Mouse (Mus musculus) MEL (cell line): ENCODE results near the gene Nanos2. TPM values are rescaled to one million over a fixed set of nuclear protein-coding genes. Genes with fewer than 3 reads are reported as not detected.

Experiments used
- DNase-seq: peaks from one replicate; pipeline ENCODE4 v3.0.0; 2011; ENCODE audit warnings: low read depth, low spot score
- H3K27ac ChIP-seq: 2 replicates; pipeline ENCODE4 v1.5.1; 2012; ENCODE audit warnings: low read depth, mild to moderate bottlenecking, control low read depth, low read length, moderate library complexity; ENCODE audit not compliant: control insufficient read depth
- H3K27me3 ChIP-seq, 2 experiments: fragments of 150-350 bp in 1 of 2; sonication (generic) in 1 of 2; 2 replicates each; pipeline ENCODE4 v1.6.1; 2012; ENCODE audit warnings: low read length in 2 of 2, mild to moderate bottlenecking in 2 of 2, improper control_type of control experiment in 1 of 2, moderate library complexity in 1 of 2; ENCODE audit not compliant: insufficient read depth in 2 of 2, control insufficient read depth in 1 of 2
- H3K36me3 ChIP-seq, 2 experiments: 2 replicates each; pipeline ENCODE4 v1.6.1; 2012 to 2014; ENCODE audit warnings: low read length in 2 of 2, improper control_type of control experiment in 1 of 2, inconsistent platforms in 1 of 2, mild to moderate bottlenecking in 1 of 2; ENCODE audit not compliant: insufficient read depth in 2 of 2, control insufficient read depth in 1 of 2
- H3K4me1 ChIP-seq, 2 experiments: fragments of 150-350 bp in 1 of 2; sonication (generic) in 1 of 2; 2 replicates each; pipeline ENCODE4 v1.6.1; 2012; ENCODE audit warnings: low read length in 2 of 2, improper control_type of control experiment in 1 of 2, mild to moderate bottlenecking in 1 of 2; ENCODE audit not compliant: insufficient read depth in 2 of 2, control insufficient read depth in 1 of 2
- H3K4me3 ChIP-seq, 2 experiments: fragments of 150-350 bp in 1 of 2; sonication (generic) in 1 of 2; 2 replicates each; pipeline ENCODE4 v1.5.1; 2012; ENCODE audit warnings: low read depth in 2 of 2, low read length in 2 of 2, mild to moderate bottlenecking in 2 of 2, moderate library complexity in 2 of 2, control low read depth in 1 of 2, improper control_type of control experiment in 1 of 2; ENCODE audit not compliant: control insufficient read depth in 1 of 2, insufficient read depth in 1 of 2
- H3K79me2 ChIP-seq: 2 replicates; pipeline ENCODE4 v1.6.1; 2012; ENCODE audit warnings: mild to moderate bottlenecking, low read length, moderate library complexity; ENCODE audit not compliant: control insufficient read depth, poor library complexity, insufficient read depth
- H3K9ac ChIP-seq: 2 replicates; pipeline ENCODE4 v1.6.1; 2012; ENCODE audit warnings: low read depth, mild to moderate bottlenecking, control low read depth, low read length, moderate library complexity; ENCODE audit not compliant: control insufficient read depth, poor library complexity, severe bottlenecking
- H3K9me3 ChIP-seq: fragments of 150-350 bp; sonication (generic); replicated peaks from 2 replicates; pipeline ENCODE4 v1.6.1; 2012; ENCODE audit warnings: mild to moderate bottlenecking, low read length, improper control_type of control experiment, moderate library complexity; ENCODE audit not compliant: insufficient read depth
- BHLHE40 ChIP-seq: IDR thresholded peaks from 2 replicates; pipeline ENCODE4 v1.6.1; 2012; ENCODE audit warnings: low read depth, mild to moderate bottlenecking, inconsistent platforms, low read length, improper control_type of control experiment, borderline replicate concordance
- CHD1 ChIP-seq: IDR thresholded peaks from 2 replicates; pipeline ENCODE4 v1.6.1; 2012; ENCODE audit warnings: low read depth, mild to moderate bottlenecking, inconsistent platforms, low read length, improper control_type of control experiment
- CTCF ChIP-seq, 3 experiments: IDR thresholded peaks in 2 of 3; conservative IDR thresholded peaks in 1 of 3; 2 replicates each; pipeline ENCODE4 v1.5.1; 2011 to 2012; ENCODE audit warnings: low read length in 3 of 3, low read depth in 2 of 3, mild to moderate bottlenecking in 2 of 3, improper control_type of control experiment in 1 of 3, inconsistent platforms in 1 of 3, mixed read lengths in 1 of 3, moderate library complexity in 1 of 3; ENCODE audit not compliant: control insufficient read depth in 1 of 3, insufficient read depth in 1 of 3, poor library complexity in 1 of 3, severe bottlenecking in 1 of 3
- ELF1 ChIP-seq: IDR thresholded peaks from 2 replicates; pipeline ENCODE4 v1.6.1; 2014; ENCODE audit warnings: low read depth, mild to moderate bottlenecking, inconsistent platforms, low read length, improper control_type of control experiment, moderate library complexity
- EP300 ChIP-seq, 2 experiments: IDR thresholded peaks; 2 replicates each; pipeline ENCODE4 v1.6.1; 2011; ENCODE audit warnings: improper control_type of control experiment in 2 of 2, low read length in 2 of 2, low read depth in 1 of 2, mild to moderate bottlenecking in 1 of 2
- GATA1 ChIP-seq: IDR thresholded peaks from 2 replicates; pipeline ENCODE4 v1.6.1; 2011; ENCODE audit warnings: low read depth, low read length, improper control_type of control experiment
- HCFC1 ChIP-seq: IDR thresholded peaks from 2 replicates; pipeline ENCODE4 v1.6.1; 2012; ENCODE audit warnings: low read depth, mild to moderate bottlenecking, inconsistent platforms, low read length, improper control_type of control experiment, moderate library complexity
- JUND ChIP-seq: IDR thresholded peaks from 2 replicates; pipeline ENCODE4 v1.6.1; 2011; ENCODE audit warnings: low read depth, mild to moderate bottlenecking, improper control_type of control experiment, low read length
- KAT2A ChIP-seq: conservative IDR thresholded peaks from 2 replicates; pipeline ENCODE4 v1.6.1; 2012; ENCODE audit warnings: low read depth, low read length, improper control_type of control experiment, inconsistent platforms
- MAFK ChIP-seq: IDR thresholded peaks from 2 replicates; pipeline ENCODE4 v1.6.1; 2011; ENCODE audit warnings: low read depth, mild to moderate bottlenecking, low read length, improper control_type of control experiment, borderline replicate concordance
- MAZ ChIP-seq: IDR thresholded peaks from 2 replicates; pipeline ENCODE4 v1.6.1; 2012; ENCODE audit warnings: low read depth, mild to moderate bottlenecking, inconsistent platforms, low read length, improper control_type of control experiment
- MEF2A ChIP-seq: IDR thresholded peaks from 2 replicates; pipeline ENCODE4 v1.6.1; 2014; ENCODE audit warnings: low read depth, mild to moderate bottlenecking, inconsistent platforms, low read length, improper control_type of control experiment; ENCODE audit not compliant: poor library complexity, insufficient replicate concordance, severe bottlenecking; ENCODE audit errors: extremely low read depth
- MYC ChIP-seq: IDR thresholded peaks from 2 replicates; pipeline ENCODE4 v1.6.1; 2011; ENCODE audit warnings: low read depth, mild to moderate bottlenecking, low read length, improper control_type of control experiment, moderate library complexity
- NELFE ChIP-seq: IDR thresholded peaks from 2 replicates; pipeline ENCODE4 v1.6.1; 2011; ENCODE audit warnings: low read depth, low read length, improper control_type of control experiment
- NRF1 ChIP-seq: IDR thresholded peaks from 2 replicates; pipeline ENCODE4 v1.6.1; 2014; ENCODE audit warnings: low read depth, mild to moderate bottlenecking, inconsistent platforms, low read length, improper control_type of control experiment, moderate library complexity; ENCODE audit not compliant: poor library complexity, insufficient read depth, severe bottlenecking
- POLR2A ChIP-seq, 2 experiments: IDR thresholded peaks; 2 replicates each; pipeline ENCODE4 v1.6.1; 2011 to 2012; ENCODE audit warnings: low read length in 2 of 2, mild to moderate bottlenecking in 2 of 2, control low read depth in 1 of 2, improper control_type of control experiment in 1 of 2, low read depth in 1 of 2, moderate library complexity in 1 of 2; ENCODE audit not compliant: control insufficient read depth in 1 of 2, insufficient read depth in 1 of 2, poor library complexity in 1 of 2
- RAD21 ChIP-seq: IDR thresholded peaks from 2 replicates; pipeline ENCODE4 v1.6.1; 2011; ENCODE audit warnings: mild to moderate bottlenecking, low read depth, low read length, improper control_type of control experiment
- SIN3A ChIP-seq: IDR thresholded peaks from 2 replicates; pipeline ENCODE4 v1.6.1; 2012; ENCODE audit warnings: low read length, improper control_type of control experiment, inconsistent platforms
- SMC3 ChIP-seq: IDR thresholded peaks from 2 replicates; pipeline ENCODE4 v1.6.1; 2011; ENCODE audit warnings: low read depth, low read length, improper control_type of control experiment
- TAL1 ChIP-seq: IDR thresholded peaks from 2 replicates; pipeline ENCODE4 v1.6.1; 2012; ENCODE audit warnings: mild to moderate bottlenecking, inconsistent platforms, low read length, moderate library complexity, mixed read lengths
- USF2 ChIP-seq, 2 experiments: IDR thresholded peaks; 2 replicates each; pipeline ENCODE4 v1.6.1; 2011 to 2012; ENCODE audit warnings: improper control_type of control experiment in 2 of 2, low read length in 2 of 2, borderline replicate concordance in 1 of 2, inconsistent platforms in 1 of 2, low read depth in 1 of 2, mild to moderate bottlenecking in 1 of 2; ENCODE audit not compliant: insufficient read depth in 1 of 2
- ZC3H11A ChIP-seq: IDR thresholded peaks from 2 replicates; pipeline ENCODE4 v1.6.1; 2012; ENCODE audit warnings: low read depth, mild to moderate bottlenecking, inconsistent platforms, low read length, improper control_type of control experiment
- ZMIZ1 ChIP-seq: IDR thresholded peaks from 2 replicates; pipeline ENCODE4 v1.6.1; 2012; ENCODE audit warnings: low read depth, mild to moderate bottlenecking, inconsistent platforms, low read length, improper control_type of control experiment, moderate library complexity
- ZNF384 ChIP-seq: IDR thresholded peaks from 2 replicates; pipeline ENCODE4 v1.6.1; 2012; ENCODE audit warnings: low read depth, mild to moderate bottlenecking, inconsistent platforms, low read length, improper control_type of control experiment
- polyA plus RNA-seq, 2 experiments: library from polyadenylated mRNA; stranded (reverse) in 1 of 2; unstranded in 1 of 2; fragments of >175 nt in 1 of 2; fragments of >200 nt in 1 of 2; gene quantifications; 2 replicates each; pipeline versions ENCODE4 v1.2.1 to v1.2.4; 2012; ENCODE audit warnings: low replicate concordance in 2 of 2, low read depth in 1 of 2; ENCODE audit not compliant: insufficient read length in 2 of 2, insufficient read depth in 1 of 2, missing spikeins in 1 of 2
- total RNA-seq: library from RNA; depleted of rRNA; stranded (reverse); fragments of 300-350 nt; gene quantifications from 2 replicates; pipeline ENCODE4 v1.2.3, GENCODE M21; 2012

Gene Nanos2
- total and polyA plus RNA-seq, 3 experiments: not detected

GRCm38 (mm10) chr7:19006476-19006875 lies 19.3 kb downstream of the Nanos2 start:
- TF ChIP-seq MAFK (no peak), ZMIZ1 (no peak), SMC3 (peak; percentile 77), GATA1 (no peak), NELFE (no peak), POLR2A (IDR thresholded peaks at IDR 0.05; ENCODE audit: control insufficient read depth in 1 of 2, insufficient read depth in 1 of 2, low read depth in 1 of 2, low read length in 2 of 2, poor library complexity in 1 of 2) (no peak), CTCF (IDR thresholded peaks at IDR 0.05 in 2 of 3, conservative IDR thresholded peaks at IDR 0.05 in 1 of 3; ENCODE audit: control insufficient read depth in 1 of 3, insufficient read depth in 1 of 3, low read depth in 2 of 3, low read length in 3 of 3, poor library complexity in 1 of 3, severe bottlenecking in 1 of 3) (peak in 2 of 3 experiments; percentile 96), MEF2A (no peak), BHLHE40 (no peak), NRF1 (peak; percentile 44; the same call in 1 of the 2 replicates), EP300 (IDR thresholded peaks at IDR 0.05; ENCODE audit: low read depth in 1 of 2, low read length in 2 of 2) (no peak), HCFC1 (peak; percentile 62), MAZ (0 out of 2 replicates have a peak, but pooled peaks have one; percentile 52), ZNF384 (no peak), TAL1 (no peak), ZC3H11A (peak; percentile 34), SIN3A (peak; percentile 69), ELF1 (no peak), KAT2A (no peak), CHD1 (no peak), USF2 (IDR thresholded peaks at IDR 0.05; ENCODE audit: borderline replicate concordance in 1 of 2, insufficient read depth in 1 of 2, low read depth in 1 of 2, low read length in 2 of 2) (no peak), JUND (no peak), RAD21 (peak; percentile 58), MYC (no peak)
- Histone ChIP-seq H3K4me1 (peaks cover 5 to 21% of the 10 kb centered on the region in 2 experiments; a peak in 3 of 4 replicates), H3K27ac (no peak overlapping the region), H3K4me3 (no peak overlapping the region), H3K27me3 (no peaks in the 10 kb centered on the region), H3K9ac (no peak overlapping the region), H3K36me3 (peaks cover 0 to 15% of the 10 kb centered on the region in 2 experiments; a peak in 3 of 4 replicates), H3K9me3 (no peaks in the 10 kb centered on the region), H3K79me2 (peaks cover 23% of the 10 kb centered on the region)
- peak; percentile 91 for DNase-seq
